Mouse (Mus musculus) midbrain, embryonic 14.5 days (tissue): ENCODE data around the gene Csnk2b. TPM values are rescaled to one million over a fixed set of nuclear protein-coding genes. Genes with fewer than 3 reads are reported as not detected.

Source experiments
- ATAC-seq: fragments of 200-750 bp; cut with Nextera tagmentation; 2 replicates; pipeline ENCODE4 v1.8.0; 2017; ENCODE audit warnings: moderate number of reproducible peaks, moderate library complexity; ENCODE audit not compliant: low FRiP score, low TSS enrichment
- DNase-seq: peaks from one replicate; pipeline ENCODE4 v3.0.0-alpha.2; 2015
- H3K27ac ChIP-seq: fragments of 300-500 bp; sonication (generic); replicated peaks from 2 replicates; pipeline ENCODE4 v1.5.1; 2014; ENCODE audit warnings: mild to moderate bottlenecking, low read depth, low read length, moderate library complexity
- H3K27me3 ChIP-seq: fragments of 300-500 bp; sonication (generic); 2 replicates; pipeline ENCODE4 v1.6.1; 2014; ENCODE audit warnings: low read length, control low read depth, mixed read lengths; ENCODE audit not compliant: control insufficient read depth, insufficient read depth
- H3K36me3 ChIP-seq: fragments of 300-500 bp; sonication (generic); 2 replicates; pipeline ENCODE4 v1.6.1; 2014; ENCODE audit warnings: low read length, control low read depth; ENCODE audit not compliant: control insufficient read depth, insufficient read depth
- H3K4me1 ChIP-seq: fragments of 300-500 bp; sonication (generic); 2 replicates; pipeline ENCODE4 v1.6.1; 2014; ENCODE audit warnings: mild to moderate bottlenecking, antibody characterized with exemption, low read length, control low read depth; ENCODE audit not compliant: control insufficient read depth, insufficient read depth
- H3K4me2 ChIP-seq: fragments of 300-500 bp; sonication (generic); 2 replicates; pipeline ENCODE4 v1.6.1; 2014; ENCODE audit warnings: mild to moderate bottlenecking, low read length, moderate library complexity
- H3K4me3 ChIP-seq: fragments of 300-500 bp; sonication (generic); replicated peaks from 2 replicates; pipeline ENCODE4 v1.5.1; 2014; ENCODE audit warnings: low read depth, low read length
- H3K9ac ChIP-seq: fragments of 300-500 bp; sonication (generic); replicated peaks from 2 replicates; pipeline ENCODE4 v1.6.1; 2014; ENCODE audit warnings: mild to moderate bottlenecking, low read length, moderate library complexity
- H3K9me3 ChIP-seq: fragments of 300-500 bp; sonication (generic); 2 replicates; pipeline ENCODE4 v1.6.1; 2016; ENCODE audit warnings: low read length, control low read depth, mixed read lengths; ENCODE audit not compliant: control insufficient read depth
- WGBS: fragments of 180-500 bp; shearing (Covaris S2); extraction: QIAGEN DNeasy Blood & Tissue Kit; methylation state at CpG from one replicate; pipeline ENCODE4 v1.1.7; 2014; 5-methylcytosine and 5-hydroxymethylcytosine counted together
- polyA plus RNA-seq: library from polyadenylated mRNA; unstranded; fragments of >200 nt; fragmentation: Nextera tagmentation; extraction: Ambion mirVana; gene quantifications from 2 replicates; pipeline ENCODE4 v1.2.1, GENCODE M21; 2014

Csnk2b gene
- polyA plus RNA-seq, 1 experiment from 2014 or later = 334 TPM

DNA sequence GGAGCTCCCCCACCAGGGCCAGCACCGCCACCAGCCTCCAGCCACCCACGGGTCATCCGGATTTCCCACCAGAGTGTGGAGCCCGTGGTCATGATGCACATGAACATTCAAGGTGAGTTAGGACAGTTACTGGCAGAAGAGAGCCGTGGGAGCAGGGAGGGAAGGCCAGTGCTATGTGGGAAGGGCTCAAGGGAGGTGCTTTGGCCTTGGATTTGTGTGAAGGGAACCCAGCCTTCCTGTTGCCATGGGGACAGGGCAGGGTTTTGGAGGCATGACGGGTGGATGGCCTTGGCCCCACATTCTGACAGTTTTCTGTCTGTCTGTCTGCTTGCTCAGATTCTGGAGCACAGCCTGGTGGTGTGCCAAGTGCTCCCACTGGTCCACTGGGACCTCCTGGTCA lies 20.1 kb upstream of the Csnk2b start:
- no peaks in the 10 kb centered on the region for H3K9me3 ChIP-seq
- 89% methylated on average over 6 of the region's 6 CpGs for WGBS
- no peak overlapping the region for H3K4me3 ChIP-seq
- H3K27ac ChIP-seq = no peak overlapping the region
- H3K9ac ChIP-seq = no peak overlapping the region
- no peaks in the 10 kb centered on the region for H3K27me3 ChIP-seq
- DNase-seq (no peak), ATAC-seq (no peak)
- no peak overlapping the region for H3K4me2 ChIP-seq
- peaks cover 4% of the 10 kb centered on the region for H3K4me1 ChIP-seq
- peaks cover 88% of the 10 kb centered on the region for H3K36me3 ChIP-seq

DNA sequence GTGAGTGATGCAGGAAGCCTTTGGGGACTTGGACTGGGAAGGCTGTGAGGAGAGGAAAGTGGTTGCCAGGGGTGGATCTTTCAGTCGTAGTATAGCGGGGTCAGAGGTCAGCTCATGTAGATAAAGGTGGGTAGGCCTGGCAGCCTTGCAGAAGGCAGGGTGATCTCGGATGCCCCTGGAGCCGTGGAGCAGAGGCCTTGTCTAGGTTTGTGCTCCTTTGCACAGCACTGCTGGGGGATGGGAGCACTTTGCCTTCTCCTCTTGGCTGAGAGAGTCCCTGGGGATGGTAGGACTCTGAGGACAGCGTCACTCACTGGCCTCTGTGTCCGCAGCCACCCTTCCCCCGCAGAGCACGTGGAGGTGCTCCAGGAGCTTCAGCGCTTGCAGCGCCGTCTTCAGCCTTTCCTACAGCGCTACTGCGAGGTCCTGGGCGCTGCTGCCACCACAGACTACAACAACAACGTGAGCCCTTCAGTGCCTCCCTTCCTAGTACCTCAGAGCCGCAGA lies 18.7 kb upstream of the Csnk2b start:
- ATAC-seq (no peak), DNase-seq (no peak)
- WGBS = 82% methylated on average over 16 of the region's 16 CpGs
- H3K4me1 ChIP-seq = peaks cover 13% of the 10 kb centered on the region
- H3K36me3 ChIP-seq = peaks cover 74% of the 10 kb centered on the region
- no peaks in the 10 kb centered on the region for H3K27me3 ChIP-seq
- no peak overlapping the region for H3K9ac ChIP-seq
- no peaks in the 10 kb centered on the region for H3K9me3 ChIP-seq
- no peak overlapping the region for H3K4me2 ChIP-seq
- H3K4me3 ChIP-seq = no peak overlapping the region
- H3K27ac ChIP-seq = no peak overlapping the region

DNA sequence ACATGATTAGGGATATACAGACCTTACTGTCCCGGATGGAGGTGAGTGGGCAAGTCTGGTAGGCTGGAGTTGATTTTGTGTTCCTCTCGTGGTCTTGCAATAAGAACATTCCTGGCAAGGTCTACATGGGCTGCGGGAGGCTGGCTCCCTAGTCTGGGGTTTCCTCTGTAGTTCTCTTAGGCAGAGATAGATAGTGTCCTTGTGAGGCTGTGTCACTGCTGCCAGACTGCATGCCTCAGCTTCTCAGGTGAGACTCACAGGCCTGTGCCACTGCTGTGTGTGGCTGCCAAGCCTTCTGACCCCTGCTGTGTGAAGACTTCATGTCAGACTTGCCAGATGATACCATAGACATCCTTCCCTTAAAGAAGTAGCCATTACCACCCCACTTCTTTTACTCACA lies 17.4 kb upstream of the Csnk2b start:
- Histone ChIP-seq H3K36me3 (peaks cover 61% of the 10 kb centered on the region), H3K4me1 (peaks cover 13% of the 10 kb centered on the region), H3K9ac (no peak overlapping the region), H3K9me3 (no peaks in the 10 kb centered on the region), H3K27ac (no peak overlapping the region), H3K4me2 (no peak overlapping the region), H3K4me3 (no peak overlapping the region), H3K27me3 (no peaks in the 10 kb centered on the region)
- DNase-seq (no peak), ATAC-seq (no peak)
- 97% methylated on average over 3 of the region's 3 CpGs for WGBS

- Histone ChIP-seq H3K4me2 (peak overlapping the region; percentile 92), H3K27me3 (no peaks in the 10 kb centered on the region), H3K4me1 (peaks cover 13% of the 10 kb centered on the region), H3K36me3 (peaks cover 26% of the 10 kb centered on the region), H3K27ac (peak overlapping the region; percentile 96), H3K9ac (peak overlapping the region; percentile 75), H3K9me3 (no peaks in the 10 kb centered on the region), H3K4me3 (peak overlapping the region; percentile 75)
- ATAC-seq = peak; percentile 75
- WGBS = under 1% methylated on average over 42 of the region's 43 CpGs
- DNase-seq = no peak
Measured at GRCm38 (mm10) chr17:35135591-35136320, 13.9 kb upstream of the Csnk2b start.

GRCm38 (mm10) chr17:35134801-35135590 lies 13.1 kb upstream of the Csnk2b start, which contains the start of gene Bag6:
TSS of gene Bag6 (plus strand) at chr17:35135178.
- Histone ChIP-seq H3K36me3 (peaks cover 23% of the 10 kb centered on the region), H3K27ac (peak within 1 kb of the TSS; percentile 96), H3K4me3 (peak within 1 kb of the TSS; percentile 75), H3K27me3 (no peaks in the 10 kb centered on the region), H3K9me3 (no peaks in the 10 kb centered on the region), H3K4me1 (peaks cover 13% of the 10 kb centered on the region), H3K9ac (peak within 1 kb of the TSS; percentile 75), H3K4me2 (peak within 1 kb of the TSS; percentile 92)
- ATAC-seq = peak; percentile 95
- under 1% methylated on average over 66 of the region's 66 CpGs for WGBS
- DNase-seq = peak; percentile 99

- Histone ChIP-seq H3K36me3 (peaks cover 12% of the 10 kb centered on the region), H3K4me3 (no peak overlapping the region), H3K9ac (no peak overlapping the region), H3K4me2 (no peak overlapping the region), H3K4me1 (peaks cover 13% of the 10 kb centered on the region), H3K27me3 (no peaks in the 10 kb centered on the region), H3K27ac (no peak overlapping the region), H3K9me3 (no peaks in the 10 kb centered on the region)
- DNase-seq (no peak), ATAC-seq (no peak)
- 95% methylated on average over 7 of the region's 7 CpGs for WGBS
Measured at GRCm38 (mm10) chr17:35133517-35133916, 11.7 kb upstream of the Csnk2b start.

GRCm38 (mm10) chr17:35132174-35132560 lies 10.3 kb upstream of the Csnk2b start:
- no peak for ATAC-seq
- Histone ChIP-seq H3K27me3 (no peaks in the 10 kb centered on the region), H3K9me3 (no peaks in the 10 kb centered on the region), H3K36me3 (peaks cover 8% of the 10 kb centered on the region; the same call in 1 of the 2 replicates), H3K4me3 (no peak overlapping the region), H3K27ac (no peak overlapping the region), H3K4me1 (peaks cover 11% of the 10 kb centered on the region), H3K9ac (no peak overlapping the region), H3K4me2 (no peak overlapping the region)
- 86% methylated on average over 3 of the region's 3 CpGs for WGBS
- DNase-seq = no peak

DNA sequence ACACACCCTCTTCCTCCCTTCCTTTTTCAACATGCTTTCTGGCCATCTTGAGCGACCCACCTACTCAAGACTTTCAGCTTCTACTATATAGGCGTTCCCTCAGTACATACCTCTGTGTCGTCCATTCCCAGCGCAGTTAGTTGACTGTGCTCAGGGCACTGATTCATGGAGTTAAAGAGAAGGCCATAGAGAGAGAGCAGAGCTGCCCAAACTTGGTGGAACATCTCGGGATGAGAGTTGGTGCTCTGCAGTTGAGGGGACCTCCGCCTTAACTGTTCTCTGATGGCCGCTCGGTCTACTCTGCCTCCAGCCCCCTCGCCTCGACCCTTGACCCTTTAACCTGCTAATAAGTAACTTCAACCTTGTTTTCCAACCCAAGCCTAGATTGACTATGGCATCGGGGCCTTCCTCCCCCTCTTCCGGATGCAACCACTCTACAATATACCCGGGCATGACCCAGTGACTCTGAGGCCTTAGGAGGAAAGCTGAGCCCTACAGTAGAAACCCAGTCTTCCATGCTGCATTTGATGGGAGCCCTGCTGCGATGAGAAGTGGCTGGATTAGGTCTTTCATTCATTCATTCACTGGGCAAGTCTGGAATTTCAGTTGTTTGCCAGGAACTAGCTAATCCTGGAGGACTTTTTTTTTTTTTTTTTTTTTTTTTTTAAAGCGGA lies 9.8 kb upstream of the Csnk2b start, which contains the start of gene Apom:
Gene Apom, minus strand, starts transcription at position 551 of the 674 bp plus-strand sequence.
- no peak for DNase-seq
- Histone ChIP-seq H3K4me2 (no peak within 1 kb of the TSS), H3K9ac (no peak within 1 kb of the TSS), H3K4me1 (peaks cover 10% of the 10 kb centered on the region), H3K27ac (no peak within 1 kb of the TSS), H3K27me3 (no peaks in the 10 kb centered on the region), H3K9me3 (no peaks in the 10 kb centered on the region), H3K4me3 (no peak within 1 kb of the TSS), H3K36me3 (peaks cover 8% of the 10 kb centered on the region; the same call in 1 of the 2 replicates)
- no peak for ATAC-seq
- WGBS = 88% methylated on average over 15 of the region's 15 CpGs
